Mouse (Mus musculus) spleen, adult 2 months (tissue): Measurements from ENCODE around the gene Vdac2.

Source experiments
- CTCF ChIP-seq: fragments of 200-500 bp; IDR thresholded peaks from 2 replicates; pipeline ENCODE4 v1.5.1; 2011; ENCODE audit warnings: mild to moderate bottlenecking, inconsistent platforms; ENCODE audit not compliant: insufficient read depth, insufficient read length, insufficient replicate concordance; ENCODE audit errors: extremely low read depth
- POLR2A ChIP-seq: fragments of 200-500 bp; IDR thresholded peaks from 2 replicates; pipeline ENCODE4 v1.6.1; 2011; ENCODE audit warnings: low read depth, low read length, inconsistent platforms

DNA sequence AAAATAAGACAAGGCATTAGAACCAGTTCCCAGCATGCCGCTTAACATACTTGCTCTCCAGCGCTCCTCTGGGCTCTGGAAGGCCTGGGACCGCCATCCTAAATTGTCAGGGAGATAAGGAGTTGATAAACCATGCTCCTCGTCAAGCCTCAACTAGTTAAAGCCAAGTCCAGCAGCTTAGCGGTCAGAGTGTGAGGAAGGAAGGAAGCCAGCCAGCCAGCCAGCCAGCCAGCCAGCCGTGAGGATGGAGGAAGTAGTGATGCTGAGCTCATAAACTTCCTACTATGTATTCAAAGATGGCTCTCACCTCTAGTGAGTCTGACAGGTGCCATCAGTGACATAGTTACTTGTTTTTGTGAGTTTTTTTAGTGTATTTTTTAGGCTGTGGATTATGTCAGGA lies 18.2 kb downstream of the Vdac2 start:
- TF ChIP-seq POLR2A (no peak), CTCF (no peak)
